Mouse (Mus musculus) Patski (cell line): ENCODE measurements around the gene Ebf1. TPM values are rescaled to one million over a fixed set of nuclear protein-coding genes. Genes with fewer than 3 reads are reported as not detected.

Source experiments
- ATAC-seq: fragments of 100-300 bp; one replicate; pipeline ENCODE4 v1.8.0; 2021
- CTCF ChIA-PET: fragments of 350-600 bp; sonication (Branson Sonifier 250); formaldehyde crosslinking; loops from one replicate; lab custom pipeline; 2022; ENCODE audit warnings: inconsistent platforms; lab: Charles Lee
- POLR2A ChIA-PET: fragments of 350-600 bp; sonication (Branson Sonifier 250); formaldehyde crosslinking; loops from one replicate; lab custom pipeline; 2022; ENCODE audit warnings: antibody characterized with exemption, inconsistent platforms; lab: Charles Lee
- DNase-seq: peaks from one replicate; pipeline ENCODE4 v3.0.0-alpha.2; 2011; ENCODE audit warnings: low read depth, low spot score
- H3K27me3 ChIP-seq: fragments of 371-371 bp; one replicate; pipeline ENCODE4 v1.5.1; 2021
- CTCF ChIP-seq: fragments of 100-300 bp; IDR thresholded peaks from one replicate; pipeline ENCODE4 v1.5.1; 2021
- in situ Hi-C: fragments of 300-500 bp; cut with MboI; formaldehyde crosslinking; loops from 3 replicates; pipeline ENCODE4 v1.11.1; 2018; ENCODE audit warnings: low pct_unique_long_range_greater_than_20kb, mixed read lengths
- polyA plus RNA-seq: library from polyadenylated mRNA; unstranded; gene quantifications from one replicate; pipeline ENCODE4 v1.2.3, GENCODE M21; 2021

Gene Ebf1
- polyA plus RNA-seq, 1 experiment from 2014 or later = 7.3 TPM

DNA sequence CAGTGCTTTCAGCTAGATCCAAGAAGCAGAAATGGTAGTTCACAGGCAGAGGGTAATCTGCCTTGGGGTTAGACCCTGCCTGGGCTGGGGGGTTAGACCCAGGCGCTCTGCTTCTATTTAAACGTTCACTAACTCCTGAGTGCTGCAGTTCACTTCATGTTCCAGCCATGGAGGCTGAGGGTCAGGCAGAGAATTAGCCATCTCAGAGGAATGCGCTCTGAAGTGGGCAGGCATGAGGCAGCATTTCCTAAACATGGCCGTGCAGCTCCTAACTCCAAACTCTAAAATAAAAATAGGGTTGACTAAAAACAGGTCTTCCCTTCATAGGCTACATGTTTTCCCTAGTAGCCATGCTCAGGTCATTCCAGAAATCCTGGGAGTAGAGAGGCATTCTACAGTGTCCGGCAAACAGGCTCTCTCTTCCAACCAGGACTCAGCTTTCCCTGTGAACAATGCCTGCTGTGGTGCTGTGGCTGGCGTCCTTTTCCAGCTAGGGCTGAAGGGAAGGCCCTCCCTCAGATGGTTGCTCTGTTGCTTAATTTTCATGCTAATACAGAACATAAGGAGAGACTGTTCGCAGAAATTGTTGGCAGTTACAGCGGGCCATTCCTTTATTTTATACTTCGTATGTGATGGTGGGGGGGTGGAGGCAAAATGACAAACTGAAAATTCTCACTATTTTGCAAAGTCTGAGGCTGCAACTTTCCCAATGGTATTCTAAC is 386.8 kb downstream of the Ebf1 start:
- ChIA-PET POLR2A (no interaction called here), CTCF (interaction anchor here (1.0 to 1.8 kb wide), 5 partner anchors 60 to 394 kb away, joined by 3 to 5 read pairs (median 4); partner anchors contain the start of gene Ebf1)
- no peak for DNase-seq
- TF ChIP-seq CTCF = no peak
- no peak for ATAC-seq
- in situ Hi-C loops = loop anchor here (5.0 kb wide), 1 partner anchor 57 kb away; no protein-coding TSS in a partner anchor
- no peaks in the 10 kb centered on the region for H3K27me3 ChIP-seq

DNA sequence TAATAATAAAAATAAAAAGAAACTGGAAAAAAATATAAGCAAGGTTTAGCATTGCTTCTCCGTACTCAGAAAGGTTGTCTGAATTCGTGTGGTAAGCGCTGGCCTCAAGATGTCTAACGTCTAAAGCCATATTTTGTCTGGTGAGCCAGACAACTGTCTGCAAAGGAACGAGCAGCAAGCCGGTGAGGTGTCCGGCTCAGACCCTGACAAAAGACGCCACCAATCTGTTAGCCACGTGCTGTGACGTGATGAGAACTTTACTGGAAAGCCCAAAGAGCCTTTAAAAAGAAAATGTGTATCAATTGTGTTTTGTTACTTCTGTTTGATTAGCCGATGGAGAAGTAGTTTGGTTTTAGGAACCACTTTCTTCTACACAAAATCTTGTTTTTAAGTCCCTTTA is 390.2 kb downstream of the Ebf1 start:
- in situ Hi-C loops = no loop called here
- ChIA-PET CTCF (interaction anchor here (0.6 to 2.7 kb wide), 4 partner anchors 10 to 396 kb away, joined by 4 to 14 read pairs (median 4); no protein-coding TSS in a partner anchor), POLR2A (interaction anchor here (0.6 kb wide), 1 partner anchor 411 kb away, joined by 5 read pairs; no protein-coding TSS in a partner anchor)
- DNase-seq (no peak), ATAC-seq (no peak)
- no peaks in the 10 kb centered on the region for H3K27me3 ChIP-seq
- no peak for TF ChIP-seq CTCF

DNA sequence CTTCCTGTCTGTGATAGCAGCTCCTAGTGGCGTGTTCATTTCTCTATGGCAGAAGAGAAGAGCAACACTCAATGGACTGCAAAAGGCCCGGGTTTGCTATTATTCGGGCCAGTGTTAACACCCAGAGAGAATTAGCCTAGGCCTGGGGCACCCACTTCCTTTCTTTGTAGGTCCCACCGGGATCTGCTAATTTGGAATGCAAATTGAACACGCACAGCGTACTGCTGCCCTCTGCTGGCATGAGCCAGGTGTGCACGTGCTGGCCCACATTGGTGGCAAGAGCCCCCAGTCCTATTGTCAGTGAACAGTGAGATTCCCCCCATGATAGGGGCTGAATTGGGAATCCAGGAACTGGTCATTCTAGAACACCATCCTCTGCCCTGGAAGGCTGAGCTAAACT is 391.0 kb downstream of the Ebf1 start:
- ChIA-PET POLR2A (interaction anchor here (0.6 to 0.7 kb wide), 2 partner anchors 389 to 412 kb away, joined by 3 to 5 read pairs; no protein-coding TSS in a partner anchor), CTCF (interaction anchor here (0.6 to 2.7 kb wide), 5 partner anchors 59 to 525 kb away, joined by 3 to 14 read pairs (median 4); no protein-coding TSS in a partner anchor)
- no peaks in the 10 kb centered on the region for H3K27me3 ChIP-seq
- ATAC-seq (peak; percentile 69), DNase-seq (no peak)
- TF ChIP-seq CTCF = peak; percentile 98
- in situ Hi-C loops = no loop called here

DNA sequence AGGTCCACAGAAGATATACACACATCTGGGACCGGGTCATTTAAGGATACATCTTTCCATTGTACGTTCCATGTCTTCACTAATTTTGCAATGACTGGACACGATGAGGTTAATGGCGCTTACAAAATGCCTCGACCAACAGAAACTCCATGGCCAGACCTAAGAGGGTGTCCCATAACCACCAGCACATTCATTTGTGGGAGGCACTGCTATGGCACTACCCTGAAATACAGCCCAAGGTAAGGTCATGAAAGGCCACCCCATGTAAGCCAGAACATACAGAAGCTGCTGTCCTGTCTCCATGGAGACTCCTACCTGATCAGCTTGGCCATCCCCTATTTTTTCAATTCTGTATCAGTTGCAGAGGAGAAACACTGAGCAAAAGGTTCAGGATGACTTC is 391.6 kb downstream of the Ebf1 start:
- H3K27me3 ChIP-seq = no peaks in the 10 kb centered on the region
- no peak for TF ChIP-seq CTCF
- ChIA-PET POLR2A (no interaction called here), CTCF (interaction anchor here (0.6 to 2.7 kb wide), 4 partner anchors 59 to 525 kb away, joined by 3 to 14 read pairs (median 4); no protein-coding TSS in a partner anchor)
- in situ Hi-C loops = no loop called here
- DNase-seq (no peak), ATAC-seq (no peak)

DNA sequence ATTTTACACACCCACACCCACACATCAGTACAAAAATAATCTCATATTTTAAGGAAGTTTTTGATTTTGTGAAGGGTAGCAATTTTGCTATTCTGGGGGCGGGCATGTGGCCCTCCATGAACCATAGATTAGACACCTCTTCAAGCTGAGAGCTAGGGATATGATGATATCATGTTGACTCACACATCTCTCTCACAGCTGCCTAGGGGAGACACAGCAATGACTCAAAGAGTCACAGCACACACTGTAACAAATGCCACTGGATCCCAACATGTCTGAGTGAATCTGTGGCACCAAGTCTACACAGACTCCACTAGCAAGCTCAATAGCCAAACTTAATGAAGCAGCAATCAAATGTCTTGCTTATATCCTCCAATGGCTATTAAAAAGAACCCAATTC is 395.0 kb downstream of the Ebf1 start:
- CTCF ChIA-PET = interaction anchor here (1.2 to 2.1 kb wide), 2 partner anchors 395 to 401 kb away, joined by 3 to 6 read pairs; no protein-coding TSS in a partner anchor
- no peak for ATAC-seq
- no peak for TF ChIP-seq CTCF
- DNase-seq = no peak
- no peaks in the 10 kb centered on the region for H3K27me3 ChIP-seq
- in situ Hi-C loops = loop anchor here (5.0 kb wide), 3 partner anchors 265 to 530 kb away; partner anchors contain the start of gene Ebf1
- POLR2A ChIA-PET = no interaction called here

DNA sequence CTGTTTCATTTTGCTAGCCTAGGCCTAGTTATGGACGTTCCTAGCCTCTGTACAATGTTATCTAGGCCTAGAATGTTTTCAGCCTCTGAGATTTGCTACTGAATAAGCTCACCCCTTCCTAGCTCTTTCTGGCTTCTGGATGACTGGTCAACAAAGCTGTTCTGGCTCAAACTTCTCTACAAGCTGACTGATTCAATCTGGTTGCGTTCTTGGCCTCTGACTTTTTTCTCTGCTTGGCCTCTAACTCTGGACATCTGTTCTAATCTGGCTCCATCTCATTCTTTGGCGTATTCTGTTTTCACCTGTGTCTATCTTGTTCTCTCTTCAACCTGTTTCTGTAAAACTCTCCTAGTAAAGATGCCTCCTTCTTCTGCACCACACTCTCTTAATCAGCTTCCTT is 400.4 kb downstream of the Ebf1 start:
- no peak for TF ChIP-seq CTCF
- in situ Hi-C loops = no loop called here
- DNase-seq (no peak), ATAC-seq (no peak)
- no peaks in the 10 kb centered on the region for H3K27me3 ChIP-seq
- ChIA-PET CTCF (interaction anchor here (1.0 to 1.3 kb wide), 3 partner anchors 10 to 640 kb away, joined by 3 to 5 read pairs (median 4); no protein-coding TSS in a partner anchor), POLR2A (interaction anchor here (0.7 kb wide), 1 partner anchor 41 kb away, joined by 3 read pairs; no protein-coding TSS in a partner anchor)

DNA sequence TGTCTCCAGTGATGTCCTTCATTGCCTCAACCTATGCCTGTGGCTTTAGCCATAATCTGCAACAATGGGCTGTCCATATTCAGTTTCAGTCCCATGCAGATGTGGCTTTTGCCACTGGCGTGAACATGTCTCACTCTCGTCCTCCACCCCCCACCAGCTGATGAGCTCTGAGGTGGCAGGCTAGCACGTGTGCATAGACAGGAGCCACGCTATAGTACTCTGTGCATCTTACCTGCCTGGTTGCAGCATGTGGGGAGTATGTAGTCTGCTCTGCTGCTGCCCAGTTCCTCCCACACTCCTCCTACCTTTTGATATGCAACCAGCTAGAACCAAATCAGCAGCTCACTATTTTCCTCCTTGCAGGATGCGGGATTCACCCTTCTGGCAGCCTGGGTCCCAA is 408.9 kb downstream of the Ebf1 start:
- ChIA-PET CTCF (no interaction called here), POLR2A (interaction anchor here (0.7 kb wide), 1 partner anchor 27 kb away, joined by 4 read pairs; no protein-coding TSS in a partner anchor)
- in situ Hi-C loops = no loop called here
- no peak for TF ChIP-seq CTCF
- DNase-seq (no peak), ATAC-seq (no peak)
- H3K27me3 ChIP-seq = no peaks in the 10 kb centered on the region

DNA sequence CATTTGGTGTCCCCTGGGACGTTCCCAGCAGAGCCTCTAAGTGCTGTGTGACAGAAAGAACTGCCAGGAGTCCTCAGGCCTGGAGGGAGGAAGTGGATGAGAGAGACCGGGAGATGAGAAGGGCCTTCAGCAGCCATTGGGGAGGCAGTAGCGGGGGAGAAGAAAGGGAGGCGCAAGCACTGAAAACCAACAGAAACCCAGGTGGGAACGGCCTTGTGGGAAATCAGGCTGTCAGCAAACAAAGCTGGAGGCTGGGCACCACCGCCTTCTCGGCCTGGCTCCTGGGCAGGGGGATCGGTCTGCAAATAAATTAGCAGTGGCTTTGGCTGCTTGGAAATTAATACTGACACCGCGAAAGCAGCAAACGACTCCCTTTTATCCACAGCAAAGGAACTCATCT is 409.6 kb downstream of the Ebf1 start:
- ChIA-PET CTCF (interaction anchor here (1.1 kb wide), 1 partner anchor 12 kb away, joined by 4 read pairs; no protein-coding TSS in a partner anchor), POLR2A (no interaction called here)
- no peak for TF ChIP-seq CTCF
- no peaks in the 10 kb centered on the region for H3K27me3 ChIP-seq
- in situ Hi-C loops = no loop called here
- ATAC-seq = no peak
- DNase-seq = no peak

DNA sequence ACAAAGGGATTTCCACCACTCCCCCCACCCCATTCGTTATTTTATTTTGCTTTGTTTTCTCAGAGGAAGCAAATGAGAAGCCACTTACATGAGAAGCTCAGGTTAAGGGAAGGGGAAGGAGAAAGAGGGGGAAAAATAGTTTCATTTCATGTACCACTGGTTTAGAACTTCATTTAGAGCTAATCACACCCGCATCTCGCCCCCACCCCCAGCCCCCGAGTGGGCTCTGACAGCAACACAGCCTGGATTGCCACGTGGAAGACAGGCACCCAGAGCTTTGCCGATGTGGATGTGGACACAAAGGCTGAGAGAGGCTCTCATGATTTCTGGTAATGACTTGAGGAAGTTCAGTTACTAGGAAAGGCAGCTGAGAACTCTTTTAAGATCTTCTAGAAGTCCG is 410.0 kb downstream of the Ebf1 start:
- no peak for ATAC-seq
- DNase-seq = no peak
- H3K27me3 ChIP-seq = no peaks in the 10 kb centered on the region
- in situ Hi-C loops = no loop called here
- TF ChIP-seq CTCF = no peak
- POLR2A ChIA-PET = no interaction called here
- CTCF ChIA-PET = interaction anchor here (1.1 kb wide), 1 partner anchor 12 kb away, joined by 4 read pairs; no protein-coding TSS in a partner anchor

DNA sequence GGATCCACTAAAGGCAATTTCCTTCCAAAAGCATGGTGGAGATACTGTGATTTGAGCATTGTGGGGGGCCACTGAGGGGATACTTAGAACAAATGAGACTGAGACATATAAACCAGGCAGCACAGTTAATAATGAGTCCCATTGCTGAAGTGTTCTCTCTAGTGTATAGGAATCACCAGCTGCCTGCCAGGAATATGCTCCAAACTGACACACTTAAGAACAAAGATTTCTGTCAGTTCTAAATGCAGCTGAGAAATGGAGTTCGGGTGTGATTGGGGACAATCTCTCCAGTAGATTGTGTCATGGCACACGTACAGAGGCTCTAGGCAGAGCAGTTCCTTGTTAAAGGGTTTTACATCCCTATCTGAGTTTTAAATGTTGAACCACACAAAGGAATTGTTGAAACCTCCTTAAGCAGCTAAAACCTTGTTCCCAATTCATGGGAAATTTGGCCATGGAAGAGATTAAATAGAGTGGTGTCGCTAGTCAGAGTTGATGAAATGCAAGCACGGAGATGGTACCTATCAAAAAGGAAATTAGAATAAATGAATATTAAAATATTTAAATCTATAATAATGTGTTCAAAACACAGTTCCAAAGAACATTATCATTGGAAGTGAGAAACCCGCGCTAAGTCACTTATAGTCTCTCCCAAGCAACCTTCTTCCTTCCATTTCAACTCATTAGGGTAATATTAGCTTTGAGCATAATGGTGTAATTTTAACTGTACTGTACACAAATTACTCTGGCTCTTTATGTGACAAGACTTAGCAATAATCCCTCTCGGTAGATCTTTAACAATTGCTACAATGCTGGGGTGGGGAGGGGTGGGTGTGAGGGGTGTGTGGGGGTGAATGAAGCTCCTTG is 438.9 kb downstream of the Ebf1 start:
- TF ChIP-seq CTCF = no peak
- DNase-seq (no peak), ATAC-seq (no peak)
- peaks cover 6% of the 10 kb centered on the region for H3K27me3 ChIP-seq
- POLR2A ChIA-PET = no interaction called here
- CTCF ChIA-PET = interaction anchor here (0.9 to 2.4 kb wide), 2 partner anchors 13 to 14 kb away, joined by 3 to 8 read pairs; no protein-coding TSS in a partner anchor
- in situ Hi-C loops = no loop called here

Other genes starting within 250 kb of the Ebf1 start
- not detected for gene Il12b, start 217.3 kb upstream of the Ebf1 start, polyA plus RNA-seq
- gene Ublcp1, start 146.8 kb upstream of the Ebf1 start, polyA plus RNA-seq = 44.9 TPM
- gene Rnf145, start 98.4 kb upstream of the Ebf1 start, polyA plus RNA-seq = 161 TPM